Mouse (Mus musculus) left cerebral cortex, adult 11 months (tissue): ENCODE measurements around the gene Nrf1.

Experiments
- DNase-seq: peaks from one replicate; pipeline ENCODE4 v3.0.0; 2022; ENCODE audit warnings: low spot score

Gene Nrf1

GRCm38 (mm10) chr6:30147058-30147457 lies 99.3 kb downstream of the Nrf1 start:
- no peak for DNase-seq

DNA sequence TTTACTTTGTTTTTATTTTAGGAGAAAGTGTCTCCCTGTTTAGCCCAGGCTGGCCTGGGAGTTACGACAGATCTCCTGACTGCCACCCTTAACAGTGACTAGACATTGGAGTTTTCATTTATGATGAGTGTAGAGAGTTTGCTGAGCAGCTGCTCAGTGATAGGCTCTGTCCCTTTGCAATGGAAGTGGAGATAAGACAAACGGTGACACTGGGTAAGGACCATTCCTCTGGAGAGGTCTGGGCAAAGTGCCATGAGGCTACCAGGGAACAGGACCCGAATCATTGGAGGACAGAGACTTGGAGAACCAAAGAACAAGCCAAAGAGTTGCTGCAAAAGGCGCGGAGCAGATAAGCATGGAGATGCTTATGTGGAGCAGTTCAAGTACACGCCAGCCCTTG lies 100.0 kb downstream of the Nrf1 start:
- no peak for DNase-seq

- DNase-seq, result no peak
These were observed 102.7 kb downstream of the Nrf1 start for GRCm38 (mm10) chr6:30150471-30150870.

DNA sequence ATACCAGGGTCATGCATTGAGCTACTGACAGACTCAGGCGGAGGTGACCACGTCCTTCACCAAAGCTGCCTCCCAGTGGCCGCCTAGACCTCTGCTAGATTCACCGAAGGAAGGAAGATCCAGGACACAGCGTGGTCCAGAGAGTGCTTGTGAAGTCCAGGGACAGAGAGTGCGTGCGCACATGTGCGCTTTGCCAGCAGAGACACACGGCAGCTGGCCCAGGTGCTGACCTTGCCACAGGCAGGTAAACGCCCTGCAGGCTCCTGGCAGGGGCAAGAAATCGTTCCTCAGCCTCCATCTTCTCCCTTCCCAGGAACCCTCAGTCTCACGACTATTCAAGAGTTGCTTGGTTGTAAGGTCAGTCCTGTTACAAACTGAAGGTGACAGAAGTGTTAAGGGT lies 104.4 kb downstream of the Nrf1 start:
- DNase-seq, result no peak

- DNase-seq, result no peak
These were observed 104.9 kb downstream of the Nrf1 start for GRCm38 (mm10) chr6:30152649-30153048.

- no peak for DNase-seq
These were observed 105.3 kb downstream of the Nrf1 start for GRCm38 (mm10) chr6:30153076-30153475.

DNA sequence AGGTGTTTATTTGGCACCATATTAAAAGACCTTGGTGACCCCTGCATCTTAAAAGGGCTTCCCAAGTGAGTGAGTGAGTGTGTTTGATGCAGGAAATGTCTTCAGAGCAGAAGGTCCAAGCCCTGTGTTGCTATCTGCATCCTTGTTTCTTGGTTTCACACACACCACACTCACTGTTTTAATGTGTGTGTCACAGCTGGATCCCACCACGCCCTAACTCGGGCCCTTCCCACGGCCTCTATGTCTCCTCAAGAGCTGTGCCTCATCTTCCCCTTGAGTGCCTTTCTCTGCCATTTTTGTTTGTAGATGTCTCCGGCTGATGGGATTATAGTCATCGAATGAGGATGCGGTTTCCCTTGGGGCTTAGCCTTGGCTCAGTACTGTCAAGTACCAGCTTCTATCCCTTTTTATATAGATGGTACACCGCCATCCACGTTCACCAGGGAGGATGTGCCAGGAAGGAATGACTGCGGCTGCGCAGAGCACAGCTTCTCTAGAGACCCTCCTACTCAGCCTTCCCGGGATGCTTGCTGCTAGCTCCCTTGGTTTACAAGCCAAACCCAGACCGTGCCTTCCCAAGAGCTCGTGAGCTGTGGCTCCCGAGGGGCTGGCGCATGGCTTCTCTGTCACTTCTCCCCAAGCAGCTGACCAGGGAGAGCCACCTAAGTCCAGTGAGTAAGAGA lies 106.1 kb downstream of the Nrf1 start:
- no peak for DNase-seq

DNA sequence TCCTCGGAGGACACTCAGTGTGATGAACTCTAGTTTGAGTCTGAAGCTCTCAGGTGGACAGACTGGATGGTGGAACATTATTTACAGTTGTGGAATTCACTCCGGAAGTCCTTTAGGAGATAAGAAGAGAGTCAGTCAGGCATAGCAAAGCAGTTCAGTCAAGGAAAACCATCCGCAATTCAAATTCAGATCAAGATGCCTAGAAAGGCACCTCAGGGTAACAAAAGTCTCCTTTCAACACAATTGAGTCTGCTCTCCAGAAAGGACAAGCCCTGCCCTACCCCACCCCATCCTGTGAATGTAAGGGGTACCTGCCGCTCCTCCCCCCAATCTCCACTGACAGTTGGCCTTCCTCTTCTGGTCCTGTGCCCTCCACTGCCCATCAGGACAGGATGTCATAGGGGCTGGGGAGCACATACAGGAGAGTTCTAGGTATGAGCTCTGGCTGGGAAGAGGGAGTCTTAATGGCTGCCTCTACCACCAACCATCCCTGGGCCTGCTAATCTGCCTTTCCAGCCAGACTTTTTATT lies 111.8 kb downstream of the Nrf1 start:
- DNase-seq, result no peak

GRCm38 (mm10) chr6:30160408-30160807 lies 112.6 kb downstream of the Nrf1 start:
- DNase-seq, result no peak

DNA sequence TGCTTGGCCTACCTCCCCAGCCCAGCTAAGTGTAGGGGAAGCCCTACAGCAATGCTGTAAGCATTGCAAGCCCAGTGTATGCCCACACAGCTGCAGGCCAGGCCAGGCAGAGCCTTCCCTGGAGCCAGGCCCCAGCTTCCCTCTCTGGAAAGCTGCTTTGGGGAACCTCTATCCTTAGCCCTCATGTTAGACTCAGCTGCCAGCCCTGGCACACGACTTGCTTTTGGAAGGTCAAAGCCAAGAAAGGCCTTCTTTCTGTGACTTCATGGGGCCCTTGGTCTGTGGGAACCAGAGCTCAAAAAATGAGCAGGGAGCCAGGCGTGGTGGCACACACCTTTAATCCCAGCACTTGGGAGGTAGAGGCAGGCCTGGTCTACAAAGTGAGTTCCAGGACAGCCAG lies 113.8 kb downstream of the Nrf1 start:
- no peak for DNase-seq

DNA sequence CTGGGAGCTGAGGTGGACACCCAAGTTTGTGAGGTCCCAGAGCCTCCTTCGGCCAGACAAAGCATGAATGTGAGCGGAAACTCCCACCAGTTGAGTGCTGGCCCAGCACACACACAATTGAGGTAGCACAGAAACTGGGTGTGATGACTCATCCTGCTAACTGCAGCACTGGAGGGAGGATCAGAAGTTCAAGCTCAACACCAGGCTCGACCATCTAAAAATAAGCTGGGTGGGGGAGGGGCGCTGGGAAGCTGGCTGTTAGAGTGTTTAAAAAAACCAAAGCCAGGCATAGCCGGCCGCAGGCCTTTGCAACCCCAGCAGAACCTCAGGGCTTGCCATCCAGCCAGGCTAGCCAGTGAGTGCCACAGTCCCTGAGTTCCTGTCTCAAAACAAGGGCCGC lies 114.3 kb downstream of the Nrf1 start:
- no peak for DNase-seq

- DNase-seq, result no peak
These were observed 118.6 kb downstream of the Nrf1 start for GRCm38 (mm10) chr6:30166349-30166748.

DNA sequence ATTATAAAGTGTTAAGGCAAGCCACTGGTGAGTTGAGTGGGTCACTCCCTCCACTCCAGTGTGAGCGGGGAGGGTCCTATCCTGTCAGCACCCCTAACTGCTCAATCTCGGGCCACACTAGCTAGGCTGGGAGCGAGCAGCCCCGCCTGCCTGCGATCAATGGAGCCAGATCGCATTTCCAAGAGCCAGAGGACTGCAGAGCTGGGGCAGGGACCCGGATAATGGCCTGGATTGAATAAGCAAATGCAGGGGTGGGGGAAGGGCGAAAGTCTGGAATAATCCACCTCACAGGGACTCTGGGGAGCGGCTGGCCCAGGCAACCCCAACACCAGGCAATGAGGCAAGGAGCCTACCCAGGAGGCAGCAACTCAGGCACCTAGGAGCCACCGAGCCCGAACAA lies 119.4 kb downstream of the Nrf1 start:
- DNase-seq, result no peak

DNA sequence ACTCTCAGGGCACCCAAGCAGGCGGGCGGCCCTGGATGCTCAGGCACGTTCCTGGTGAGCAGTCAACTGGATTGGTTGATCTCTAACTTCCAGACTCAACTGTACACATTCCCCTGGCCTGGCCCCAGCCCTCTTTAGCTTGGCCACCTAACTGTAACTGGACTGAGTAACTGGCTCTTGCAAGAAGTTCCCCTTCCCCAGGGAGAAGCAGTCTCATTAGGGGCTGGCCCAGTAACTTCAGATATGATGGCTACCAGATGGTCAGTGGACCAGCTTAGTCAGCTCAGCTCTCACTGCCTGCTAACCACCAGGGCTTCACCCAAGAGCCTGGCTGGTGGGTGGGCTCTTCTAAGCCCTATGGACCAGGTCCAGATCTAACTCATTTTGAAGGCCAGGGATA lies 120.5 kb downstream of the Nrf1 start:
- DNase-seq, result no peak

GRCm38 (mm10) chr6:30169148-30169547 lies 121.4 kb downstream of the Nrf1 start:
- no peak for DNase-seq

GRCm38 (mm10) chr6:30171226-30171625 lies 123.4 kb downstream of the Nrf1 start:
- no peak for DNase-seq

- DNase-seq, result no peak
These were observed 124.2 kb downstream of the Nrf1 start for GRCm38 (mm10) chr6:30171967-30172366.

- no peak for DNase-seq
These were observed 124.6 kb downstream of the Nrf1 start for GRCm38 (mm10) chr6:30172441-30172819.

DNA sequence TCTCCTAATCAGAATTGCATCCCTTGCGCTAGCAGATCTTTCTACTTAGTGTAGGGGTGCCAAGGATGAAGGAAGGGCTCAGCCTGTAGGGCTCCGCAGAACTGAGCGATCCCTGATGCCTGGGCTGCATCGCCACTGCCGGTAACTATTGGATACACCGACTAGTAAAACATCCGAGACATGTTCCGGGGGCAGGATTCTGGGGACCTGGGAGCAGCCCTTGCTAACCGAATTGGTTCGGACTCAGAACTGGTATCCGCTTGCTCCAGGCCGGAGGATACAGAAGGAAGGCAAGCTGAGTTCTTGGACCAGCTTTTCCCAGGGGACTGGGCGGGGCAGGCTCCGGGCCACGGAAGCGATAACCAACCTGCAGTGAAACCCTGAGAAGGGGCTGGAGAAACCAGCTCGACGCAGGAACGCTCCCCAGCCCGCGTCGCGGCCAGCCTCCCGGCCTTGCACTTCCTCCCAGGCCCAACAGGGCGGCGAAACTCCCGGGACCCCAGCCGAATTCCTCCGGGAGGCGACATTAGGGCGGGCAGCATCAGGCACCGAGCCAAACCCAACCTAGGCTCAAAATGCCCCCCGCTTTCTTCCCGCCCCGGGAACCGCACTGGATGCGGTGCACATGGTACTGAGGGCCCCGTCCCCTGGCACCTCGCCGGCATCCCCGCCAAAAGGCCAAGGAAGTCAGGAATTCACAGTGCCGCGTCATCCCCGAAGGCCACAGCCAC lies 125.2 kb downstream of the Nrf1 start:
- no peak for DNase-seq

- DNase-seq, result no peak
These were observed 126.0 kb downstream of the Nrf1 start for GRCm38 (mm10) chr6:30173551-30174460.

DNA sequence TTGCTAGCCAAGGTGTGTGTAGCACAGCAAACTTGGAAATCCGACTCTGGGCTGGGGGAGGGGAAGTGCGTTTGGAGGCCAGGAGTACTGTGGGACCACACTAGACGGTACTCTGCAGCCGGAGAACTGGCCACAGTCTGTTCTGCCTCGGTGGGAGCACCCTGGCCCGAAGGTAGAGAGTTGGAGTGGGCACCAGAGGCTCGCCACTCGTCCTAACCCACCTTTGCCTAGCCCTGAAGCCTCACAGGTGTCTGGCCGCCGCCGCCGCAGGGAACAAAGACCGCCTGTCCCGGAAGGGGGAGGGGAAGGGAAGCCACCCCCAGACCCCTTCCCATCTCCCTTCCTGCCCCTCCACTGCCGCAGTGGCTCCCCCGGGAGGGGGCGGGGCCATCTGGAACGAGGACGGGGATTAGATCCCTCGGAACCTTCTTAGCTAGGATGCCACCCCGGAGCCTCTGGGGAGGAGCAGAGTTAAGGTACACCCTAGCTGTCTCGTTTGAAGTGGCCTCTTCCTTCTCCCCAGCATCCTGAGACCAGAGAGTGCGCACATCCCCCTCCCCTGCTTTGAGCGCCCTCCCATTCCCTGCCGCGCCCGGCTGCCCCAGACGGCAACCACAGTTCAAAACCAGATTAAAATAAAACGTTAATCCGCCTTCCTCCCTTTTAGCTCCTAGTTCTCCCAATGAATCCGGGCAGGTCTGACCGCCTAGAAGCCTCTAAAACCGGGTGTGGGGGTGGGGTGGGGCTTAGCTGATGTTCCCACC lies 126.9 kb downstream of the Nrf1 start:
- no peak for DNase-seq
